Mouse (Mus musculus) forebrain, embryonic 16.5 days (tissue): ENCODE results near the gene Rad51b. TPM values are rescaled to one million over a fixed set of nuclear protein-coding genes. Genes with fewer than 3 reads are reported as not detected.

ENCODE experiments used
- ATAC-seq: fragments of 200-750 bp; cut with Nextera tagmentation; 2 replicates; pipeline ENCODE4 v1.8.0; 2017; ENCODE audit warnings: mild to moderate bottlenecking, moderate library complexity
- H3K27ac ChIP-seq: fragments of 300-500 bp; sonication (generic); 2 replicates; pipeline ENCODE4 v1.5.1; 2014; ENCODE audit warnings: low read length, control low read depth
- H3K27me3 ChIP-seq: fragments of 300-500 bp; sonication (generic); replicated peaks from 2 replicates; pipeline ENCODE4 v1.6.1; 2014; ENCODE audit warnings: low read length; ENCODE audit not compliant: control insufficient read depth, insufficient read depth
- H3K36me3 ChIP-seq: fragments of 300-500 bp; sonication (generic); 2 replicates; pipeline ENCODE4 v1.6.1; 2014; ENCODE audit not compliant: control insufficient read depth, insufficient read depth
- H3K4me1 ChIP-seq: fragments of 300-500 bp; sonication (generic); replicated peaks from 2 replicates; pipeline ENCODE4 v1.6.1; 2014; ENCODE audit warnings: low read length; ENCODE audit not compliant: control insufficient read depth, insufficient read depth
- H3K4me2 ChIP-seq: fragments of 300-500 bp; sonication (generic); 2 replicates; pipeline ENCODE4 v1.6.1; 2014; ENCODE audit warnings: mild to moderate bottlenecking, low read length, control low read depth
- H3K4me3 ChIP-seq: fragments of 300-500 bp; sonication (generic); replicated peaks from 2 replicates; pipeline ENCODE4 v1.5.1; 2014; ENCODE audit warnings: mild to moderate bottlenecking, low read length, control low read depth
- H3K9ac ChIP-seq: fragments of 300-500 bp; sonication (generic); replicated peaks from 2 replicates; pipeline ENCODE4 v1.6.1; 2014; ENCODE audit warnings: low read depth, low read length, control low read depth
- H3K9me3 ChIP-seq: fragments of 300-500 bp; sonication (generic); 2 replicates; pipeline ENCODE4 v1.6.1; 2016; ENCODE audit warnings: low read length; ENCODE audit not compliant: control insufficient read depth
- WGBS: fragments of 180-500 bp; shearing (Covaris S2); extraction: QIAGEN DNeasy Blood & Tissue Kit; methylation state at CpG from one replicate; pipeline ENCODE4 v1.1.7; 2014; 5-methylcytosine and 5-hydroxymethylcytosine counted together
- polyA plus RNA-seq: library from polyadenylated mRNA; unstranded; fragments of >200 nt; fragmentation: Nextera tagmentation; extraction: Ambion mirVana; gene quantifications from 2 replicates; pipeline ENCODE4 v1.2.1, GENCODE M21; 2015

Gene Rad51b
- polyA plus RNA-seq, 1 experiment from 2014 or later: 2.6 TPM

DNA sequence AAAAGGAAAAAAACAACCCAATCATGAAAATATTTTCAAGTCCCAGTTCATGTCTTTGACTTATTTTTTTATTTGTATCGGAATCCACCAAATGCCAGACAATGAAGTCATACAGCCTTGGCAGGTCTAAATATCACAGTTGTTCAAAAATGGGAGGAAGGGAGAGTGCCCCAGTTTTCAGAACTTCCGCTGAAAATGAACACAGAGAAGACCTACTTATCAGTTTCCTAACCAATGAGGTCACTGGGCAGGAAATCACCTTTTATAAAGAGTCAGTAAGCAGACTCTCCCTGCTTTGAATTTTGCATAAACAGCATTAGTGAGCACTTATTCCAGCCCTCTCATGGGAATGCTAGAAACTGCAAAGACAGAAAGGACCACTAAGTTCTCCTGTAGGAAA lies 465.0 kb downstream of the Rad51b start:
- H3K4me1 ChIP-seq: no peaks in the 10 kb centered on the region
- H3K27ac ChIP-seq: no peak overlapping the region
- no peak overlapping the region for H3K4me2 ChIP-seq
- no peaks in the 10 kb centered on the region for H3K9me3 ChIP-seq
- no peaks in the 10 kb centered on the region for H3K36me3 ChIP-seq
- H3K9ac ChIP-seq: no peak overlapping the region
- no peak overlapping the region for H3K4me3 ChIP-seq
- ATAC-seq: no peak
- no peaks in the 10 kb centered on the region for H3K27me3 ChIP-seq
- 69% methylated on average over 2 of the region's 2 CpGs for WGBS

GRCm38 (mm10) chr12:79762570-79763275 lies 465.6 kb downstream of the Rad51b start:
- WGBS: 89% methylated on average over 7 of the region's 7 CpGs
- no peak overlapping the region for H3K27ac ChIP-seq

DNA sequence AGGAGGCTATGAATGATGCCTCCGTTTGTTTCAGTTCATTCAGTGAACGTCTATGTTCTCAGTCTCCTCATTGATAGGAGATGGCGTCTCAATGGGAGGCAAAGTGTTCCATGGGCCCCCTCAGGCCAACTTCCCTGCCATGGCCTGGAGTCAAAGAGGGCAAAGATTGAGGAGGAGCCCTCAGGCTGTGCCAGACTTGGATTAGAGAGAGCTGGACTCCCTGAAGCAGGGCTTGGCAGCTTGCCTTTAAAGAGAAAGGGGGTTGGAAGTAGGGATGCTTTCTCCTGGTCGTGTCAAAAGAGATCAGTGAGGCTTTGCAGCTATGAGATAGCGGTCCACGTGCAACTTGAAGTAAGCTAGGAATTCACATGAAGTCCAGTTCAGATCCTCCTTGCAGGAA lies 469.0 kb downstream of the Rad51b start:
- no peak for ATAC-seq
- Histone ChIP-seq H3K4me3 (no peak overlapping the region), H3K36me3 (no peaks in the 10 kb centered on the region), H3K27ac (no peak overlapping the region), H3K9ac (no peak overlapping the region), H3K27me3 (no peaks in the 10 kb centered on the region), H3K4me2 (no peak overlapping the region), H3K9me3 (no peaks in the 10 kb centered on the region), H3K4me1 (no peaks in the 10 kb centered on the region)
- 82% methylated on average over 6 of the region's 6 CpGs for WGBS

More at GRCm38 (mm10) chr12:79762570-79763275, 465.6 kb downstream of the Rad51b start:
- Histone ChIP-seq H3K4me2 (no peak overlapping the region), H3K9ac (no peak overlapping the region), H3K9me3 (no peaks in the 10 kb centered on the region), H3K4me1 (no peaks in the 10 kb centered on the region), H3K36me3 (no peaks in the 10 kb centered on the region), H3K4me3 (no peak overlapping the region), H3K27me3 (no peaks in the 10 kb centered on the region)
- no peak for ATAC-seq

- 97% methylated on average over 7 of the region's 7 CpGs for WGBS
- H3K4me3 ChIP-seq: no peak overlapping the region
- H3K9ac ChIP-seq: no peak overlapping the region
- ATAC-seq: no peak
- no peak overlapping the region for H3K4me2 ChIP-seq
- peaks cover 2% of the 10 kb centered on the region; the same call in 1 of the 2 replicates for H3K9me3 ChIP-seq
- H3K36me3 ChIP-seq: no peaks in the 10 kb centered on the region
- H3K27ac ChIP-seq: no peak overlapping the region
- H3K27me3 ChIP-seq: no peaks in the 10 kb centered on the region
- no peaks in the 10 kb centered on the region for H3K4me1 ChIP-seq
Measured at GRCm38 (mm10) chr12:79768741-79769322, 471.8 kb downstream of the Rad51b start.

GRCm38 (mm10) chr12:79769763-79770162 lies 472.7 kb downstream of the Rad51b start:
- H3K9me3 ChIP-seq: peaks cover 3% of the 10 kb centered on the region; the same call in 1 of the 2 replicates
- no peaks in the 10 kb centered on the region for H3K36me3 ChIP-seq
- H3K4me1 ChIP-seq: no peaks in the 10 kb centered on the region
- 92% methylated on average over 9 of the region's 9 CpGs for WGBS
- no peak overlapping the region for H3K4me3 ChIP-seq
- no peak for ATAC-seq
- no peak overlapping the region for H3K27ac ChIP-seq
- H3K4me2 ChIP-seq: no peak overlapping the region
- H3K27me3 ChIP-seq: no peaks in the 10 kb centered on the region
- H3K9ac ChIP-seq: no peak overlapping the region

- no peak for ATAC-seq
- Histone ChIP-seq H3K4me2 (no peak overlapping the region), H3K36me3 (no peaks in the 10 kb centered on the region), H3K27me3 (no peaks in the 10 kb centered on the region), H3K9ac (no peak overlapping the region), H3K4me1 (no peaks in the 10 kb centered on the region), H3K9me3 (peaks cover 3% of the 10 kb centered on the region; the same call in 1 of the 2 replicates), H3K4me3 (no peak overlapping the region), H3K27ac (no peak overlapping the region)
- 86% methylated on average over 4 of the region's 4 CpGs for WGBS
Measured at GRCm38 (mm10) chr12:79771194-79771593, 474.1 kb downstream of the Rad51b start.

- Histone ChIP-seq H3K27ac (no peak overlapping the region), H3K36me3 (no peaks in the 10 kb centered on the region), H3K27me3 (no peaks in the 10 kb centered on the region), H3K4me1 (no peaks in the 10 kb centered on the region), H3K9me3 (peaks cover 3% of the 10 kb centered on the region; the same call in 1 of the 2 replicates), H3K4me3 (no peak overlapping the region), H3K9ac (no peak overlapping the region), H3K4me2 (no peak overlapping the region)
- 94% methylated on average over 3 of the region's 3 CpGs for WGBS
- no peak for ATAC-seq
Measured at GRCm38 (mm10) chr12:79771741-79772140, 474.7 kb downstream of the Rad51b start.

DNA sequence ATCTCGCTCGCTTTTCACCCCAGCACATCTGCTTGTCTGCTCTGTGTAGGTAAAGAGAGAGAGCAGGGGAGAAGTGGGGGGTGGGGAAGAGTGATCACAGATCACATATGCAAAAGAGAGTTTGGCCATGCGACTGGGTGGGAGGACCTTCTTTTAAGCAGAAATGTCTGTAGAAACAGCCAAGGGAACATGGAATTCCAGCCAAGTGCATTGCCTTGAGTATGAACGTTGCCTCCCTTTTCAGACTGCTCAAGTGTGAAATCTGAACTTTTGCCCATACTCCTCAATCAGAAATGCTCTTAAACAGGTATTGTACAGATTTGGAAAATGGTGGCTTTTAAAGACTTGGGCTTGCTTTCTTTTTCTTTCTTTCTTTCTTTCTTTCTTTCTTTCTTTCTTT lies 476.2 kb downstream of the Rad51b start:
- 76% methylated on average over 4 of the region's 4 CpGs for WGBS
- Histone ChIP-seq H3K9me3 (peaks cover 3% of the 10 kb centered on the region; the same call in 1 of the 2 replicates), H3K4me2 (no peak overlapping the region), H3K4me3 (no peak overlapping the region), H3K9ac (no peak overlapping the region), H3K27me3 (no peaks in the 10 kb centered on the region), H3K4me1 (no peaks in the 10 kb centered on the region), H3K36me3 (no peaks in the 10 kb centered on the region), H3K27ac (no peak overlapping the region)
- ATAC-seq: no peak

DNA sequence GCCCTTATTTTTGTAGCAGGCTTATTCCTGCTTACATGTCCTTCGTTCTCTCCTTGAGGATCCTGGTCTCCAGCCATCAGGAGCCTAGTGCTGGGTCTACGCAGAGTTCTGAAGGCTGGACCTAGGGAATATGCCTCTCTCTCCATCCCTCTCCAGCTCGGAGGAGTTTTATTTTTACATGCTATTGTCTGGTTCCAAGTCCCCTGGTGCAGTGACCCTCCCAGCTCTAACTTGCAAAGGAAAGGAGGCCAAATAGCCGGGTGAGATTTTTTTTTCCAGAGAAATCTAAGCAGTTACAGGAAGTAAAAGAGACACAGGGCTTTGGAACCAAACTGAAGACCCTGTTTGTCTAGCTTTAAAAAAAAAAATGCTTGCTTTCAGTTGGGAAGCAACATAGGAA lies 477.5 kb downstream of the Rad51b start:
- no peak for ATAC-seq
- Histone ChIP-seq H3K9ac (no peak overlapping the region), H3K36me3 (no peaks in the 10 kb centered on the region), H3K9me3 (peaks cover 3% of the 10 kb centered on the region; the same call in 1 of the 2 replicates), H3K4me2 (no peak overlapping the region), H3K4me1 (no peaks in the 10 kb centered on the region), H3K4me3 (no peak overlapping the region), H3K27me3 (no peaks in the 10 kb centered on the region), H3K27ac (no peak overlapping the region)
- WGBS: 77% methylated on average over 4 of the region's 4 CpGs
